Mouse (Mus musculus) urinary bladder, postnatal 0 days (tissue): ENCODE data around the gene Lsm5. TPM values are rescaled to one million over a fixed set of nuclear protein-coding genes. Genes with fewer than 3 reads are reported as not detected.

Source experiments
- polyA plus RNA-seq: library from polyadenylated mRNA; unstranded; fragments of >200 nt; fragmentation: Nextera tagmentation; extraction: Ambion mirVana; gene quantifications from 2 replicates; pipeline ENCODE4 v1.2.1, GENCODE M21; 2015

The Lsm5 gene
- 70.5 and 87.8 TPM in 2 replicates for polyA plus RNA-seq

DNA sequence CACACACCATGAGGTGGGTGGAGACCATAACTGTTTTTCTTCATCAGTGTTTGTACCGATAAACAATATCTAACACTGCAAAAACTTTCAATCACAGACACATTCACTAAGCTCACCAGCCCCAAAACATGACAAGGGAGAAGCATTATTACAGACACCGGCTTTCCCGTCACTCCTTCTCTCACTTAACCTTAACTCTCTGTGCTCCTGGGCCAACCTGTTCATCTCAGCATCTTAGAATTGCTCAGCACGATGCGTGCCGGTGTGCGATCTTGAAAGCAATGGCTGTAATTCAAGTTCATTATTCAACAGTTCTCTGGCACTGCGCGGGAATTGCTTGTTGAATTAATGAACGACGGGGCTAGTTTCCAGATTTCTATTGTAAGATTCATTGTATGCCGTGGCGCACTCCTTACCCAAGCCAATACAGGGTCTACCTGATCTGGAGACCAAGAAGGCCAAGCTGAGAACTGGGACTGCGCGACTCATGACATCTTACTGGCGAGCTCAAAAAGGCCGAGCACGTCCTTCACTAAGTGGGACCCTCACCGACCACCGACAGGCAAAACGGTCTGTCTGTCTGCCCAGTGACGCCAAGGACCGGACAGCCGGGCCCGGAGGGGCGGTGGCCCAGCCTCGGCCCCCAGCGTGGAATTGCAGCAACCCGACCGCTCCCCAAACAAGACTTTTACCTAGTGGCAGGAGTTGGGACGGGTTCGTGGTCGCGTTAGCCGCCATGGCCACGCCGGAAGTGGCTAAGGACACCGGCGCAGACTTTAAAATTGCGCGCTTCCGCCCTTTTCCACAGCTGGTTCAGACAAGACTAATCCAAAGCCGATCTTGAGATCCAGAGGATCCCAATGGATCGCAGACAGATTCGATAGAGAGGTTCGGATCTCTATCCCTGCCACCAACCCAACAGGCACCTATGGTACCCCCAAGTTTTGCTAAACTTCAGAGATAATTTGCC, at the start of gene Lsm5:
TSS of gene Lsm5 (minus strand) at position 780 of the 970 bp plus-strand sequence.

GRCm38 (mm10) chr6:56714574-56715269, 10.2 kb upstream of the Lsm5 start, which contains the start of gene Avl9:
Gene Avl9, plus strand, starts transcription at chr6:56714899.

Other genes starting within 250 kb of the Lsm5 start
- gene Pde1c, start 135.6 kb downstream of the Lsm5 start, polyA plus RNA-seq = 0.16 and 0.28 TPM in 2 replicates
- 4.8 and 6.1 TPM in 2 replicates for gene Avl9, start 10.2 kb upstream of the Lsm5 start, polyA plus RNA-seq
- 12.1 and 13.6 TPM in 2 replicates for gene Kbtbd2, start 93.1 kb upstream of the Lsm5 start, polyA plus RNA-seq
- 120 and 136 TPM in 2 replicates for gene Fkbp9, start 127.3 kb upstream of the Lsm5 start, polyA plus RNA-seq
- gene Nt5c3, start 219.2 kb upstream of the Lsm5 start, polyA plus RNA-seq = 39.8 and 41.6 TPM in 2 replicates
- 0.13 and 0.22 TPM in 2 replicates for gene Vmn1r4, start 219.3 kb upstream of the Lsm5 start, polyA plus RNA-seq